1 mouse cellular context compared by ENCODE assay signal in the genomic region with DNA sequence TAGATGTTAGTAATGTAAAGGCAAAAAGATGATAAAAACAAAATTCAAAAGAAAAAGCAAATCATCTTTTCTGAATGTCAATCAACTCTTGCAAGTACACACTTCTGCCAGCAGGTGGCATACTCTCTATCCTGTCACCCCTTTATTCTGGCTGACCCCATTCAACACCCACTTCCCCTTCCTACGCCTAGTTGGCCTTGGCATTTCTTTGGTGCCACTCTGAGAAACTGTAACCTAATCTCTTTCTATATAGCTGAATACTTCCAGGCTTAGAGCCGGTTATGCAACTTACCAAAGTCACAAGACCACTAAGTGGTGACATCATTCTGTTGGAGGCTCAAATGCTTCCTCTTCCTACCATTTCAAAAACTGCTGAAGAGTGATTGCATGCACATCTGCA.
TF ChIP-seq lines count a peak whose summit lies in the region.

No protein-coding gene starts in this region.

TF ChIP-seq in CH12.LX, 34 proteins besides CTCF, POLR2A, EP300 and RAD21 (continued from another document):
- TF ChIP-seq IRF4 (IDR thresholded peaks at IDR 0.05; ENCODE audit: low read depth, low read length) (0 out of 2 replicates have a peak, but pooled peaks have one; percentile 26), ZC3H11A (IDR thresholded peaks at IDR 0.05; ENCODE audit: low read depth, low read length) (peak; percentile 8; the same call in 1 of the 2 replicates), MXI1 (IDR thresholded peaks at IDR 0.05; ENCODE audit: low read depth, low read length) (no peak), ELF1 (IDR thresholded peaks at IDR 0.05; ENCODE audit: low read depth, low read length) (peak; percentile 25; the same call in 1 of the 2 replicates), UBTF (IDR thresholded peaks at IDR 0.05; ENCODE audit: low read depth, low read length) (no peak), E2F4 (IDR thresholded peaks at IDR 0.05; ENCODE audit: insufficient replicate concordance, low read depth, low read length) (0 out of 2 replicates have a peak, but pooled peaks have one; percentile 36), MAX (IDR thresholded peaks at IDR 0.05; ENCODE audit: low read length) (0 out of 2 replicates have a peak, but pooled peaks have one; percentile 47), CHD1 (IDR thresholded peaks at IDR 0.05; ENCODE audit: low read depth, low read length) (no peak), USF2 (conservative IDR thresholded peaks at IDR 0.05; ENCODE audit: low read depth, low read length) (no peak), NELFE (IDR thresholded peaks at IDR 0.05; ENCODE audit: low read depth, low read length) (0 out of 2 replicates have a peak, but pooled peaks have one; percentile 31), MEF2A (IDR thresholded peaks at IDR 0.05; ENCODE audit: borderline replicate concordance, low read depth, low read length) (no peak), MYC (IDR thresholded peaks at IDR 0.05; ENCODE audit: low read depth, low read length) (no peak), MAZ (IDR thresholded peaks at IDR 0.05; ENCODE audit: low read depth, low read length) (0 out of 2 replicates have a peak, but pooled peaks have one; percentile 33), SMC3 (IDR thresholded peaks at IDR 0.05; ENCODE audit: low read depth, low read length) (peak; percentile 84), POLR2AphosphoS2 (IDR thresholded peaks at IDR 0.05; ENCODE audit: low read depth, low read length) (no peak), RCOR1 (conservative IDR thresholded peaks at IDR 0.05; ENCODE audit: low read depth, low read length) (no peak), JUN (IDR thresholded peaks at IDR 0.05; ENCODE audit: insufficient read depth, low read depth, low read length) (0 out of 2 replicates have a peak, but pooled peaks have one; percentile 24), KAT2A (IDR thresholded peaks at IDR 0.05; ENCODE audit: insufficient replicate concordance, low read length) (no peak), JUND (conservative IDR thresholded peaks at IDR 0.05; ENCODE audit: low read depth, low read length) (peak; percentile 62)
